Mouse (Mus musculus) stomach, embryonic 16.5 days (tissue): ENCODE data around the gene Zc3h12a. TPM values are rescaled to one million over a fixed set of nuclear protein-coding genes. Genes with fewer than 3 reads are reported as not detected.
A peak's percentile ranks its signal among the peaks of the same experiment; 100 is the strongest.

Source experiments
- ATAC-seq: fragments of 200-750 bp; cut with Nextera tagmentation; 2 replicates; pipeline ENCODE4 v1.8.0; 2017; ENCODE audit warnings: moderate number of reproducible peaks, moderate TSS enrichment; ENCODE audit not compliant: insufficient read depth, low FRiP score
- H3K27ac ChIP-seq: fragments of 300-500 bp; sonication (generic); 2 replicates; pipeline ENCODE4 v1.5.1; 2014; ENCODE audit warnings: low read length
- H3K27me3 ChIP-seq: fragments of 300-500 bp; sonication (generic); 2 replicates; pipeline ENCODE4 v1.6.1; 2014; ENCODE audit warnings: low read length, control low read depth, mixed read lengths; ENCODE audit not compliant: control insufficient read depth, insufficient read depth
- H3K36me3 ChIP-seq: fragments of 300-500 bp; sonication (generic); 2 replicates; pipeline ENCODE4 v1.6.1; 2014; ENCODE audit warnings: low read length; ENCODE audit not compliant: control insufficient read depth, insufficient read depth
- H3K4me1 ChIP-seq: fragments of 300-500 bp; sonication (generic); 2 replicates; pipeline ENCODE4 v1.6.1; 2014; ENCODE audit warnings: low read length, control low read depth, mixed read lengths; ENCODE audit not compliant: control insufficient read depth, insufficient read depth
- H3K4me2 ChIP-seq: fragments of 300-500 bp; sonication (generic); 2 replicates; pipeline ENCODE4 v1.6.1; 2014; ENCODE audit warnings: low read depth, low read length, mixed read lengths
- H3K4me3 ChIP-seq: fragments of 300-500 bp; sonication (generic); replicated peaks from 2 replicates; pipeline ENCODE4 v1.5.1; 2014; ENCODE audit warnings: mild to moderate bottlenecking, low read length
- H3K9ac ChIP-seq: fragments of 300-500 bp; sonication (generic); 2 replicates; pipeline ENCODE4 v1.6.1; 2014; ENCODE audit warnings: low read length
- H3K9me3 ChIP-seq: fragments of 300-500 bp; sonication (generic); replicated peaks from 2 replicates; pipeline ENCODE4 v1.6.1; 2016; ENCODE audit warnings: low read length, control low read depth; ENCODE audit not compliant: control insufficient read depth
- WGBS: fragments of 180-500 bp; shearing (Covaris S2); extraction: QIAGEN DNeasy Blood & Tissue Kit; methylation state at CpG from one replicate; pipeline ENCODE4 v1.1.7; 2014; 5-methylcytosine and 5-hydroxymethylcytosine counted together
- polyA plus RNA-seq: library from polyadenylated mRNA; unstranded; fragments of >200 nt; fragmentation: Nextera tagmentation; extraction: Ambion mirVana; gene quantifications from 2 replicates; pipeline ENCODE4 v1.2.1, GENCODE M21; 2015

Zc3h12a gene
- polyA plus RNA-seq, 1 experiment from 2014 or later: 1.6 TPM

DNA sequence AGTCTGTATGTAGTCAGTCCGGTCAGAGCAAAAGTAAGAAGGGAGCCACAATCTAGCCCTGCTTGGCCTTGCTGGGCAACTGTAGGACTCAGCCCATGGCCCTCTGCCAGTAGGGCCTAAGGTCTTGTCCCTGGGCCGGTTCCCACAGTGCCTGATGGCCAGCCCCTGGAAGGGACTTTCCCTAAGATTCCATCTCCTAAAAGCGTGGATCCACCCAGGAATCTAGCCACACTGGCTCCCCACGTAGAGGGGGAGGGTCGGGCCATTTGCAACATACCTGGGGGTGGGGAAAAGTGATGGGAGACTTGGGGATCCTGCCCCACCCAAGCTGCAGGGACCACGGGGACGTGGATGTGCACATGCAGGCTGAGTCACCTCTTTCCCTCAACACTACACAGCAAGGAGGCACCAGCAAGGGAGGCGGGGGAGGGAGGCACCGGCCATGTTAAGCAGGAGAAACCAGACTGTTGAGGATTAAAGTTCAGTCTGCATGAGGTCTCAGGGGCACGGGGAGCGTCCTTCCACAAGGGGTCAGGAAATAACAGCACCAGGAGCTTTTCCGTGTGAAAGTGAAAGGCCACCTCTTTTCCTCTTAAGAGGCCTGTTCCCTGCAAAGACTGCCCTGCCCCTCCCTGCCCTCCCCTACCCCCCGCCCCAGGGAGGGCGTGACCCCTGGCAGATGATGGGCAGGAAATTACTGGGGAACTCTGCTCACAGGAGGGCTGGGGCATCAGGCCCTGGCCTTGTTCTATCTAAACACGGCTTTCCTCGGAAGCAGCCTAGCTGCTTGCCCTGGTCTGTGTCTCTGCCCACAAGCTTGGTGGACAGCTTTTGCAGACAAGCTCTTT is 5.0 kb downstream of the Zc3h12a start:
- no peaks in the 10 kb centered on the region for H3K9me3 ChIP-seq
- H3K4me1 ChIP-seq: peaks cover 33% of the 10 kb centered on the region
- peak; percentile 53 for ATAC-seq
- H3K27ac ChIP-seq: peak overlapping the region; percentile 94
- peak overlapping the region; percentile 24 for H3K9ac ChIP-seq
- H3K27me3 ChIP-seq: no peaks in the 10 kb centered on the region
- no peak overlapping the region for H3K4me3 ChIP-seq
- H3K4me2 ChIP-seq: peak overlapping the region; percentile 30
- WGBS: 16% methylated on average over 16 of the region's 16 CpGs
- H3K36me3 ChIP-seq: no peaks in the 10 kb centered on the region

DNA sequence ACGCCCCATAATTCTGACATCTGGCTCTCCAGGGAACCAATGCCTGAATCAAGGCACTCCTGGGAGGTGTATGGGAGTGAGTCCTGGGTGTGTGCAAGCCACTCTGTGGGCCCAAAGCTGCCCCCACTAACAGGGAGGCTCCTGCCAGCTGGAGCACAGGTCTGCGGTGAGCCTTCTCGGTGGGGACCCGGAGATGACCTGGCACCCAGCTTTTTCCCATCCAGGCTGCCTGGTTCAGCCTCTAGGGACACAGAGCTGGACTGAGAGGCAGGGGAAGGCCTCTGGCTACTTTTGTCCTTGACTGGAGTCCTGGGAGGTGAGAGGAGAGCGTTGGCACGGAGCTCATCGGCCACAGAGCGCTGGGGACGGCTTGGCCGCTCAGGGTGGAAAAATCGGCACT is 7.9 kb downstream of the Zc3h12a start:
- WGBS: 91% methylated on average over 11 of the region's 11 CpGs
- no peak overlapping the region for H3K4me2 ChIP-seq
- H3K4me3 ChIP-seq: no peak overlapping the region
- no peaks in the 10 kb centered on the region for H3K9me3 ChIP-seq
- no peaks in the 10 kb centered on the region for H3K27me3 ChIP-seq
- H3K27ac ChIP-seq: no peak overlapping the region
- ATAC-seq: no peak
- H3K9ac ChIP-seq: no peak overlapping the region
- H3K4me1 ChIP-seq: peaks cover 50% of the 10 kb centered on the region
- no peaks in the 10 kb centered on the region for H3K36me3 ChIP-seq

DNA sequence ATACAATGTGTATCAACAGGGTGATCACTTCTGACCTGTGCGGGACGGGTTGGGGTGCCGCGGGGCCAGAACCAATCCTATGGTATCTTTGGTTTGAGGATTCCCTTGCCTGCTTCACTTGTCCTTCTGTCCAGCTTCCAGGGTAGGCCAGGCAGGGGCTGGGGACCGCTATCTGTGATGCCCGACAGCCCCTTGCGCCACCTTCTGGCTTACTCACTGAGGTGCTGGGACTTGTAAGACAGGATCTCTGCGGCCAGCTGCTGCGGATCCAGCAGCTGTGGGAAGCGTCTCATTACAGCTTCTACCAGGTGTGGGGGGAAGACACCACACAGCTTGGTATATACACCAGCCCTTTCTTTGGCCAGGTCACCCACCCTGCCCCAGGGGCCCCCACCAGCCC is 8.6 kb downstream of the Zc3h12a start:
- Histone ChIP-seq H3K9ac (no peak overlapping the region), H3K27ac (no peak overlapping the region), H3K9me3 (no peaks in the 10 kb centered on the region), H3K36me3 (no peaks in the 10 kb centered on the region), H3K4me1 (peaks cover 48% of the 10 kb centered on the region), H3K27me3 (no peaks in the 10 kb centered on the region), H3K4me3 (no peak overlapping the region), H3K4me2 (no peak overlapping the region)
- 38% methylated on average over 10 of the region's 10 CpGs for WGBS
- no peak for ATAC-seq

DNA sequence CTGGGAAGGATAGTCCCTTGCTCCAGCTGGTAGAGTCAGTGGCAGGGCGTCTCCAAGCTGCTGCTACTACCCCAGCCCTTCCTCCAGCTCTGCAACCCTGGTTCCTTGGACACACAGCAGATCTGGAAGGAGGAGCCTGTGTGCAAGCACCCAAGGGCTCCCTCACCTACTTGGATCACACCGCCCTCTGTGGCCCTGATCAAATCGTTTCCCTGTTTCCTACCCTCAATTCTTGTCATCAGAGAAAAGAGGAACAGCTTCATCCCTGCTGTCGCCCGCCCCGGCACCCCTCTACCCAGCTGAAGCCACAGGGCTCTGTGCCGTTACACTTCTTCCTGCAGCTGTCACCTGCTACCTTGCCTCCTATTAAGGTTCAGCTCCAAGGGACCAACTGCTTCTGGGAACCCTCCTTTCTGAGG is 9.7 kb downstream of the Zc3h12a start:
- Histone ChIP-seq H3K27ac (peak overlapping the region; percentile 53; the same call in 1 of the 2 replicates), H3K9ac (no peak overlapping the region), H3K9me3 (no peaks in the 10 kb centered on the region), H3K36me3 (no peaks in the 10 kb centered on the region), H3K4me2 (no peak overlapping the region), H3K4me3 (no peak overlapping the region), H3K4me1 (peaks cover 41% of the 10 kb centered on the region), H3K27me3 (no peaks in the 10 kb centered on the region)
- ATAC-seq: no peak
- 74% methylated on average over 7 of the region's 7 CpGs for WGBS

DNA sequence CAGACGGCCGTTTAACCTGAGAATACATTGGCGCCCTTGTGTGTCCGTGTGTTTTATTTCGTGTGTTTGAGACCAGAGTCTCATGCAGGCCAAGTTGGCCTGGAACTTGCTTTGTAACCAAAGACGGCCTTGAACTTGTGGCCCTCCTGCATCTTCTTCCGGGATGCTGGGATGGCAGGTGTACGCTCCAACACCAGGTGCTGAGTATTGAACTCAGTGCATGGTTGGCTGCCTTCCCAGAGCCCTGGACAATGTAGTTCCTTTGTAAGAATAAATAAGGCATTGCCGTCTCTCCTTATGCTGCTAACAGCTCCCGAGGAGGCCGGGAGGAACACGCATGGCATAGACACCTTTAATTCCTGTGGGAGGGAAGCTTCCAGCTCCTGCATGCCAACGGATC is 10.7 kb downstream of the Zc3h12a start:
- Histone ChIP-seq H3K4me2 (no peak overlapping the region), H3K4me1 (peaks cover 32% of the 10 kb centered on the region), H3K36me3 (no peaks in the 10 kb centered on the region), H3K9ac (no peak overlapping the region), H3K9me3 (no peaks in the 10 kb centered on the region), H3K4me3 (no peak overlapping the region), H3K27ac (peak overlapping the region; percentile 53), H3K27me3 (no peaks in the 10 kb centered on the region)
- ATAC-seq: no peak
- 59% methylated on average over 13 of the region's 13 CpGs for WGBS

DNA sequence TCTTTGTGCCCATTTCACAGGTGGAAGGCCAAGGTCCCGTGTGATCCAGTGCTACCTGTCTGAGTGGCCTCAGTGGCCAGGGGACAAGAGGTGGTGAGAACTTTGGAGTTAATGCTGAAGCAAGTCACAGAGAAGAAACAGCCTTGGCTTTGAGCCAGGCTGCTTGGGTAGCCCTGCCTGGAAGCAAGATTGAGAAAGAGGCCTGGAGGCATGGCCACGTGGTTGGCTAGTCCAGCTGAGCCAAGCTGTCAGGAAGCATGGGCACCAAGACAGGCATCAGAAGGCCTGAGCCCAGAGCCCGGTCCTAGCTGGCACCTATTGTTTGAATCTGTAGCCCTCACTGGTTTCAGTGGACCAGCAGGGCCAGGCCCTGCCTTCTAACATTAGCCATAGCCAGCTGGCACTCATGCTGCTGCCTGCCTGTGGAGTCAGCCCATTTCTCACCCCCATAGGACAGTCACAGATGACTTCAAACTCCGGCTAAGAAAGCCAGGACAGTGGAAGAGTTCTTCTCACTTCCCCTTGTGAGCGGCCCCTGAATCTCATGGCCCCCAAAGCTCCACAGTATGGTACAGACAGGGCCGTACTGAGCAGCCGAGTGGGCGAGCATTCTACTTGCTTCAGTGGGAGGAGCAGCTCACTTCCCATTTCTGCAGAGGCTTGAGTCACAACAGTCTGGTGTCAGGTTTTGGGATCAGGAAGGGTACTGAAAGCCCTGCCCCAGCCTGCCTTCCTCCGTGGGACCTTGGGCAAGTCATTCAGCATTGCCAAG is 11.4 kb downstream of the Zc3h12a start:
- no peak overlapping the region for H3K4me3 ChIP-seq
- 0 out of 2 replicates have a peak, but pooled peaks have one; percentile 19 for ATAC-seq
- H3K9ac ChIP-seq: 0 out of 2 replicates have a peak overlapping the region, but pooled peaks have one; percentile 8
- H3K4me1 ChIP-seq: peaks cover 29% of the 10 kb centered on the region
- WGBS: 63% methylated on average over 9 of the region's 9 CpGs
- H3K4me2 ChIP-seq: no peak overlapping the region
- no peaks in the 10 kb centered on the region for H3K9me3 ChIP-seq
- H3K27me3 ChIP-seq: no peaks in the 10 kb centered on the region
- peak overlapping the region; percentile 58 for H3K27ac ChIP-seq
- no peaks in the 10 kb centered on the region; the same call in 1 of the 2 replicates for H3K36me3 ChIP-seq

DNA sequence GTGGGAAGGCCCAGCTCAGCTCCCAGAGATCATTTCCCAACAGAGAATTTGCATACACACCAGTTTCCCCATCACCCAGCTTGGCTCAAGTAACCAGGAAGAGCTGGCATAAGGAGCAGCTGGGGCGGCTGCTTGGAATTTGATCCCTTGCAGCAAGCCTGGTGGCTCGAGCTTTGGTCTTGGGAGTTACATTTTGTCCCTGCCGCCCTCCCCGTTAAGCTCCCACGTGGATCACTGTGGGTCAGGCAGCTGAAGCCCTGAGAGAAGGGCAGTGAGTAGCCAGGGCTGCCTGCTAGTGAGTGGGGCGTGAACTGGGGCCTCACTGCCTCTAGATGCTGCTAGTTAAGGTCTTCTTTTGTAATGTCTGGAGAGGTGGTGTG is 11.9 kb downstream of the Zc3h12a start:
- ATAC-seq: no peak

DNA sequence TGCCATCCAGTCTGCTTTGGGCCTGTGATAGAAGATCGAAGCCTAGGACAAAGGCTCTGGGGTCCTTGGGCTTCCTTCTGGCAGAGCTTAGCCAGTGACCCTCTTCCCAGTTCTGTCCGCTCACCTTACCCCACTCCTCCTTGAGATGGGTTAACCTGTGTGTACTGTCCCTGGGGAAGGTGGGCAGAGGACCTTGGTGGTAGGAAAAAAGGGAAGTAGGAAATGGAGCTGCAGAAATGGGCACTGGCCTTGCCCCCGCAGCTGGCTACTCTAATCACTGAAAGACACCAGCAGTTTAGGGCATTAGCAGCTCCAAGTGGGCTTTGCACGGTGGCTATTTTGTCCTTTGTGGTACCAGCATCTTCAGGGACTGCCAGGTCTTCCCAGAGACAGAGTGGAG is 12.6 kb downstream of the Zc3h12a start:
- peak overlapping the region; percentile 43 for H3K9ac ChIP-seq
- 73% methylated on average over 4 of the region's 4 CpGs for WGBS
- ATAC-seq: no peak
- no peak overlapping the region; the same call in 1 of the 2 replicates for H3K4me2 ChIP-seq
- H3K27ac ChIP-seq: peak overlapping the region; percentile 58
- no peaks in the 10 kb centered on the region for H3K27me3 ChIP-seq
- H3K36me3 ChIP-seq: no peaks in the 10 kb centered on the region; the same call in 1 of the 2 replicates
- H3K9me3 ChIP-seq: no peaks in the 10 kb centered on the region
- H3K4me3 ChIP-seq: no peak overlapping the region
- H3K4me1 ChIP-seq: peaks cover 29% of the 10 kb centered on the region

More for the DNA sequence above, 11.9 kb downstream of the Zc3h12a start:
- H3K4me1 ChIP-seq: peaks cover 29% of the 10 kb centered on the region
- H3K27me3 ChIP-seq: no peaks in the 10 kb centered on the region
- no peaks in the 10 kb centered on the region; the same call in 1 of the 2 replicates for H3K36me3 ChIP-seq
- no peak overlapping the region for H3K4me2 ChIP-seq
- WGBS: 35% methylated on average over 6 of the region's 6 CpGs
- H3K9me3 ChIP-seq: no peaks in the 10 kb centered on the region
- no peak overlapping the region for H3K4me3 ChIP-seq
- H3K9ac ChIP-seq: 0 out of 2 replicates have a peak overlapping the region, but pooled peaks have one; percentile 8
- peak overlapping the region; percentile 58; the same call in 1 of the 2 replicates for H3K27ac ChIP-seq

DNA sequence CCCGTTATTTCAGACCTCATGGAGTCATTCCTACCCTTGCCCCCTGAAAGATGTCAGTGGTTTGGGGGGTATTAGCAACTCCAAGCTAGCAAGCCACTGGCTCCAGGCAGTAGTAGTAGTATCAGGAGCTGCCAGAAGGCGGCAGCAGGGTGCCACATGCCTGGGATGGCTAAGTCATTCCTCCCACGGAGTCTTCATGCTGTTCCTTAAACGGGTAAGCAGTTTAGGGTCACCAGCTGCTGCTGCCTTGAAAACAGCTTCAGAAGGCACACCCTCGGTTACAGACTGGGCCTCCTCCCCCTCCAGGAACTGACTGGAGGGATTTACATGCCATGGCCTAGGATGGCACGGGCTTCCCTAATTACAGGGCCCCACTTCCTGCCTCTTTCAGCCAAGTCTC is 13.0 kb downstream of the Zc3h12a start:
- Histone ChIP-seq H3K36me3 (no peaks in the 10 kb centered on the region; the same call in 1 of the 2 replicates), H3K4me1 (peaks cover 29% of the 10 kb centered on the region), H3K9me3 (no peaks in the 10 kb centered on the region), H3K9ac (peak overlapping the region; percentile 43), H3K27me3 (no peaks in the 10 kb centered on the region), H3K27ac (peak overlapping the region; percentile 58; the same call in 1 of the 2 replicates), H3K4me2 (no peak overlapping the region), H3K4me3 (no peak overlapping the region)
- 8% methylated on average over 6 of the region's 6 CpGs for WGBS
- ATAC-seq: peak; percentile 46; the same call in 1 of the 2 replicates
